Mouse (Mus musculus): Measurements from ENCODE around the gene Osbpl3. TPM values are rescaled to one million over a fixed set of nuclear protein-coding genes. Genes with fewer than 3 reads are reported as not detected.

The Osbpl3 gene
- polyA plus RNA-seq, 1 experiment from 2014 or later, result 6.2 TPM

DNA sequence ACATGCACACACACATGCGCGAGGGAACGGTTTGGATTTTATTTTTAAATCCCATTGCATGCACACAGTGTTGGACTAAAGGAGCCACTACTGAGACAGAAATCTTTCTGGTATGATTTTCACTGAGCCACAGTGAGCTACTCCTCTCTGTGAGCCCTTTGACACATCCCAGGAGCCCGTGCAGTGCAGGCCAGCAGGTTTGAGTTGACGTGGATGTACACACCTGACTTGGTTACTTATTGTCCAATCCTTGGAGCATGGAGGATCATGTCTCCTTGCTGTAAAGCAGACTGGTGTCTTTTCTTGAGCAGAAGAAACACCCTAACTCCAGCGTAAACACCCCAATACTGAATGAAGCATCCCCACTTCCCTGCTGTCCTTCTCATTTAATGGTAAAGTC is 57.7 kb downstream of the Osbpl3 start:
- Histone ChIP-seq H3K4me2 (no peak overlapping the region), H3K27ac (replicated peaks) (no peak overlapping the region), H3K4me3 (replicated peaks) (no peak overlapping the region), H3K9ac (replicated peaks) (no peak overlapping the region), H3K4me1 (no peaks in the 10 kb centered on the region), H3K9me3 (replicated peaks) (no peaks in the 10 kb centered on the region), H3K36me3 (no peaks in the 10 kb centered on the region), H3K27me3 (replicated peaks) (no peaks in the 10 kb centered on the region)
- 94% methylated on average over 6 of the region's 6 CpGs for WGBS
- no peak for ATAC-seq (ENCODE audit: low FRiP score)

DNA sequence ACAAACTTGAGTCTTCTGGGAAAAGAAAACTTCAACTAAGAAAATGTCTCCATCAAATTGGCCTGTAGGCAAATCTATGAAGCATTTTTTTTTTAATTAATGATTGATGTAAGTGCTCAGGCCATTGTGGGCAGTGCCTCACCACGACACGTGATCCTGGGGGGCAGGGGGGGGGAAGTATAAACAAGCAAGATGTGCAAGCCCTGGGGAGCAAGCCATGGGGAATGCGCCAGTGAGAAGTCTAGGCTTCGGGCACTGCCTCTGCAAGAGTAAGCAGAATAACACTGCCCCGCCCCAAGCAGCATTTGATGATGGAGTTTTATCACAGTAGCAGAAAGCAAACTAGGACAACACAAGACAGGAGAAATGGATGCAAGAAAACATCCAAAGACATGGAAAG is 58.9 kb downstream of the Osbpl3 start:
- H3K27me3 ChIP-seq (replicated peaks), result no peaks in the 10 kb centered on the region
- WGBS, result 72% methylated on average over 5 of the region's 5 CpGs

DNA sequence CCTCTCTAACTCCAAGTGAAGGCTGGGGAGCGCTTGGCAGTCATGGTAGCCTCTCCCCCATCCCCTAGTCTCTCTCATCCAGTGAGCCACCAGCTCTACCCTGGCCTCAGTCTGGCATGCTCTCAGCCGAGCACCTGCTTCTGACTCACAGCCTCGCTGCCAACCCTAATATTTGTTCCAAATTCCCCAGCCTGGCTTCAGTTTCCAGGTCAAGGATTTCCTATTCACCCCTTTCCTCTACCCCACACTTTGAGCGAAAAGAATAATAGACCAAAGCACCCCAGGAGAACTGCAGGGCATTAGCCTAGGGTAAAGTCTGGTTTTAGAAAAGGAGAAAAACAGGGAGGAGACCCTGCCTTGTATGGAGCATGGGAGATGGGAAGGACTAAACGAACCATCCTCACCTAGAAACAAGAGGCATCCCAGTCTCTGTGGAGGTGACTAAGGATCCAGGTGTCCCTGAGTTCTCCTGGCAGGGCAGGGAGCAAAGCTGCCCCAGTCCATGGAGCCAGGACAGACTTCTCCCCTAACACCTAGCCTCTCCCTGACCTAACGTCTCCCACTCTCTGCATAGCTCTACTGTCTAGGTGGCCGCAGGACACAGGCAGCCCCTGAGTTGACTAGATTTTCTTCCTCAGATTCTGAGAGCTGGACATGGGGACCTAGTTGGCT is 60.2 kb downstream of the Osbpl3 start:
- no peak overlapping the region for H3K27ac ChIP-seq (replicated peaks)
- H3K4me1 ChIP-seq, result no peaks in the 10 kb centered on the region
- no peak for ATAC-seq (ENCODE audit: low FRiP score)
- no peak overlapping the region for H3K9ac ChIP-seq (replicated peaks)
- H3K4me3 ChIP-seq (replicated peaks), result no peak overlapping the region
- no peak overlapping the region for H3K4me2 ChIP-seq
- 73% methylated on average over 7 of the region's 7 CpGs for WGBS
- H3K9me3 ChIP-seq (replicated peaks), result no peaks in the 10 kb centered on the region
- H3K36me3 ChIP-seq, result no peaks in the 10 kb centered on the region
- H3K27me3 ChIP-seq (replicated peaks), result no peaks in the 10 kb centered on the region

More for the DNA sequence above, 58.9 kb downstream of the Osbpl3 start:
- Histone ChIP-seq H3K4me2 (no peak overlapping the region), H3K9ac (replicated peaks) (no peak overlapping the region), H3K36me3 (no peaks in the 10 kb centered on the region), H3K4me3 (replicated peaks) (no peak overlapping the region), H3K4me1 (no peaks in the 10 kb centered on the region), H3K9me3 (replicated peaks) (no peaks in the 10 kb centered on the region), H3K27ac (replicated peaks) (no peak overlapping the region)
- no peak for ATAC-seq (ENCODE audit: low FRiP score)

DNA sequence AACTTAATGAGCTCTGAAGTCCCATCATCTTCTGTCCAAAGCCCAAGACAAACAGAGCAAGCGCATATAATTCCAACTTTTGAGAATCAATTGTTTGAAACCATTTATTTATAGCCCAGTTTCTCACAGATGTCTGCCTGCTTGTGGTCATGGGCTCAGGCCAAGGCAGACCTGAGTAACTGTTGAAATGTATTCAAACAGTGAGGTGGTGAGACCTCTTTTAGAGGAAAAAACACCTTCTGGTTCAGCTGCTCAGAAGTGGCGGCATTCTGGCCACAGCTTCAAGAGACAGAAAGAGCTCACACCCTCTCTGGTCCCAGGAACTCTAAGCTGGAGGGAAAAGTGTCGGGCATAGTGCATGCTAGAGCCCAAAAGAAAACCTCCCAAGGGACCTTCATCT is 61.6 kb downstream of the Osbpl3 start:
- H3K27me3 ChIP-seq (replicated peaks), result no peaks in the 10 kb centered on the region
- H3K4me3 ChIP-seq (replicated peaks), result no peak overlapping the region
- no peaks in the 10 kb centered on the region for H3K36me3 ChIP-seq
- WGBS, result 87% methylated on average over 3 of the region's 3 CpGs
- H3K4me2 ChIP-seq, result no peak overlapping the region
- H3K9ac ChIP-seq (replicated peaks), result no peak overlapping the region
- no peak overlapping the region for H3K27ac ChIP-seq (replicated peaks)
- H3K4me1 ChIP-seq, result no peaks in the 10 kb centered on the region
- no peak for ATAC-seq (ENCODE audit: low FRiP score)
- H3K9me3 ChIP-seq (replicated peaks), result no peaks in the 10 kb centered on the region

DNA sequence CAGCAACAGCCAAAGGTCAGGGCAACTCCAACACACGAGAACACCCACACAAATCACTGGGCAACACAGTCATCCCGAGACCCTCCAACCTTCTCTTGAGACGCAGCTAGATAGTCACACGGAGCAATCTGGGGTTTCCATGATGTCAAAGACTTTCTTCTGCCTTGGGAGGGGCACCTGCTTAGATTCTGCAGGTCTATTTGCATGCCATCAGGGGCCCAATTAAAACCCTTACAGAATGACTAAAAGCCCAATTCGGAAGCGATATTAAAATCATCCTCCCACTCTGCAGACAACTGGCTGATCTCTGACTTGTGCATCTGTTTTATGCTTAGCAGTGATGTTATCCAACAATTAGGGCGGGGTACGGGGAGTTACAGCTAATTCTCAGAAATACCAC is 62.0 kb downstream of the Osbpl3 start:
- Histone ChIP-seq H3K4me2 (no peak overlapping the region), H3K4me3 (replicated peaks) (no peak overlapping the region), H3K36me3 (no peaks in the 10 kb centered on the region), H3K9ac (replicated peaks) (no peak overlapping the region), H3K9me3 (replicated peaks) (no peaks in the 10 kb centered on the region), H3K4me1 (no peaks in the 10 kb centered on the region), H3K27ac (replicated peaks) (no peak overlapping the region), H3K27me3 (replicated peaks) (no peaks in the 10 kb centered on the region)
- no peak for ATAC-seq (ENCODE audit: low FRiP score)
- 87% methylated on average over 8 of the region's 8 CpGs for WGBS

DNA sequence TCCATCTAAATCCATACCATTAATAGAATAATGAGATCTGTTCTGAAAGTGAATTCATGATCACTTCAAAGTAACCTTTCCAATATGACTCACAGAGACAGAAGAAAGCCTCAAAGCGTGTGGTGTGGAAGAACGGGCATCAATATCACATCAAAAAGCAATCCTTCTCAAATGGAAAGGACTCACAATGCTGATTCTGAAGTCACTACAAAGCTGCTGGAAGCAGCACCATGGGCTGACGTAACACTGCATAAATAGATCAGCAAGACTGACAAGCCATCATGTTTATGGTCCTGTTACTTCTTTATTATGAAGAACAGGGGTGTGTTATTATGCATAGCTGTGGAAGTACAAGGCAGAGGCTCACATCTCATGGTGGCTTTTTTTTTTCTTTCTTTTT is 64.0 kb downstream of the Osbpl3 start:
- no peak for ATAC-seq (ENCODE audit: low FRiP score)
- Histone ChIP-seq H3K4me1 (no peaks in the 10 kb centered on the region), H3K9me3 (replicated peaks) (no peaks in the 10 kb centered on the region), H3K9ac (replicated peaks) (no peak overlapping the region), H3K4me3 (replicated peaks) (no peak overlapping the region), H3K27me3 (replicated peaks) (no peaks in the 10 kb centered on the region), H3K4me2 (no peak overlapping the region), H3K36me3 (no peaks in the 10 kb centered on the region), H3K27ac (replicated peaks) (no peak overlapping the region)
- 79% methylated on average over 3 of the region's 3 CpGs for WGBS

DNA sequence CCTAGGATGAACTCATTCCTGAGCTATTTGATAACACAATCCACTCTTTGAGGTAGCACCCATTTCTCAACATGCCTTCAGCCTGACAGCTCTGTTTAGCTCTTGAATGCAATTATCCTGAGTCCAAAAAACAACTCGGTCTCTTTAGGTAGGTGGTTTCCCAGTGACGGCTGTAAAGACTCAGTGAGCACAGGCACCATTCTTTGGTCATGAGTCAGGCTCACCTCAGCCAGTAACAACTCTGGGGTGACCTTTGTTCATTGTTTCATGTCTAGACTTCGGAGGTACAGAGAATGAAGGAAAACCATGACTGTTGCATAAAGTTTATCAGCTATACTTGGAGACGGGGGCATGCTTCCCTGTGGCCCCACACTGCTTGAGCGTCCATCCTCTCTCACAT is 65.7 kb downstream of the Osbpl3 start:
- Histone ChIP-seq H3K27ac (replicated peaks) (no peak overlapping the region), H3K9me3 (replicated peaks) (no peaks in the 10 kb centered on the region), H3K9ac (replicated peaks) (no peak overlapping the region), H3K36me3 (no peaks in the 10 kb centered on the region), H3K4me1 (no peaks in the 10 kb centered on the region), H3K4me3 (replicated peaks) (no peak overlapping the region), H3K27me3 (replicated peaks) (no peaks in the 10 kb centered on the region), H3K4me2 (no peak overlapping the region)
- 85% methylated on average over 5 of the region's 5 CpGs for WGBS
- no peak for ATAC-seq (ENCODE audit: low FRiP score)

DNA sequence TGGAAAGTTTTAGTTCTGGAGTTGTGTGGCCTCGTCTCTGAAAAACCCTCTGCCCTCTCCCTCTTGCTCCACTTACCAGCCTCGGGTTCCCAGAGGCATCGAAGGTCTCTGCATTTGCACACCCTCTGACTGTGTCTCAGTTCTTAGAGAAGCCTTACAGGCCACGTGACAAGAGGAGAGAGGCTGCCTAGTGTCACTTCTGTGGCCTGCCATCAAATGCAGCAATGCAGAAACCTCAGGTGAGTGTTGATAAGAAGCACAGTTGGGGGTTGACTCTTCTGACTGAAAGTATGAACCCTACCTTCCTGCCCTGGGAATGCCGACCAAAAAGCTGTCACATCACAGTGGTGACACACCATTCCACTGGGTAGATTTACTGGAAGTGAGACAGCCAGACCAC is 68.4 kb downstream of the Osbpl3 start:
- Histone ChIP-seq H3K4me1 (no peaks in the 10 kb centered on the region), H3K27me3 (replicated peaks) (no peaks in the 10 kb centered on the region), H3K4me2 (no peak overlapping the region), H3K27ac (replicated peaks) (no peak overlapping the region), H3K36me3 (no peaks in the 10 kb centered on the region), H3K9ac (replicated peaks) (no peak overlapping the region), H3K4me3 (replicated peaks) (no peak overlapping the region), H3K9me3 (replicated peaks) (no peaks in the 10 kb centered on the region)
- 84% methylated on average over 5 of the region's 5 CpGs for WGBS
- ATAC-seq (ENCODE audit: low FRiP score), result no peak

DNA sequence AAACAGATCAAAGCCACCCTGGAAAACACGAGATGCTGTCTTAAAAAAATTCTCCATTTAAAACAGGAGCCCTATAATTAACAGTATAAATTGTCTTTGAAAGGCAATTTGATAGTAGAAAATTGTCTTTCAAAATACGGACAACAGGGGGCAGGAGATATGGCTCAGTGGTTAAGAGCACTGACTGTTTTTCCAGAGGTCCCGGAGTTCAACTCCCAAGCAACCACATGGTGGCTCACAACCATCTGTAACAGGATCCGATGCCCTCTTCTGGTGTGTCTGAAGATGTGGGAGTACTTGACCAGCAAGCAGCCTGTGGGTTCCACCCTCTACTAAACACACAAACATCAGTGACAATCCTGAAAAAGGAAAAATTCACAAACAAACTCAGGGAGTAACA is 69.5 kb downstream of the Osbpl3 start:
- no peaks in the 10 kb centered on the region for H3K27me3 ChIP-seq (replicated peaks)
- no peak overlapping the region for H3K4me3 ChIP-seq (replicated peaks)
- WGBS, result 78% methylated on average over 4 of the region's 4 CpGs
- H3K4me2 ChIP-seq, result no peak overlapping the region
- H3K9me3 ChIP-seq (replicated peaks), result no peaks in the 10 kb centered on the region
- H3K9ac ChIP-seq (replicated peaks), result no peak overlapping the region
- 0 out of 2 replicates have a peak, but pooled peaks cover 2% of the 10 kb centered on the region for H3K4me1 ChIP-seq
- H3K27ac ChIP-seq (replicated peaks), result no peak overlapping the region
- H3K36me3 ChIP-seq, result no peaks in the 10 kb centered on the region
- no peak for ATAC-seq (ENCODE audit: low FRiP score)

DNA sequence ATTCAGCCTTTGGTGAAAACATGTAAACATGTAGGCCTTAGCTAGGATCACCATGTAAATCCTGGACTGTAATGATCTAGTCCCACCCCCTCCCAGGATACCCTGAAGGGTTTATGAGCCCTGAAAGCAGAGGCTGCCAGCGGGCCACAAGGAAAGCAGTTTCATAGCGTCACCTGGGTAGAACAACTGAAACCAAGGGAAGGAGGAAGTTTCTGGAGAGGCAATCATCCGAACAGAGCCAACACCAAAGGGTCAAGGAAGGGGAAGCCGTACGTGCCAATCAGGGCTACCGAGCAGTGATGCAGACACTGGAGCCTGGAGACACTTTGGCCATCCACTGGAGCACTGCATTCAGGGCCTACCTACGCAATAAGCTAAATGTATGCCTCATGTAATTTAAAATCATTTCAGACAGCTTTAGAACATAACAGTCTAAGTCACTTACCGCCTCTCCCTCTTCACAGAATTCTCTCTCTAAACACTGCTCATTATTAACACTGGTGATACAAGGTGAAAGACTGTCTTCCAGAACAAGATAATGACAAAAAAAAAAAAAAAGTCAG is 70.5 kb downstream of the Osbpl3 start:
- H3K4me3 ChIP-seq (replicated peaks), result no peak overlapping the region
- 89% methylated on average over 8 of the region's 8 CpGs for WGBS
- no peak for ATAC-seq (ENCODE audit: low FRiP score)

DNA sequence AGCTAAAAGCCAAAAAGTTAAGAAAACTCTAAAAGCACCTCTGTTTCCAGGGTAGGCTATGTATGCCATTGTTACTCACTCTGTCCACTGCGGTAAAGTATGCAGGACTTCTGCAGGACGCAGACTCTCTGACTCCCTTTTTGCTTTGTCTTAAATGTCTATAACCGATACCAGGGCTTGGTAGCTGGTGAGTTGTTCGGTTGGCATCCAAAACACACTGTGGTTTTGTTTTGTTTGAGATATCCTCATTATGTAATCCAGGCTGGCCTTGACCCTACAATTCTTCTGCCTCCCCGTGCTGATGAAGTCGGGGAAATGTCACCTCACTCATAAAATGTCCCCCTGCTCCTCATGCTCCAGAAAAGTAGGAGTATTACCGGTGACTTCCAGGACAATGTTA is 73.3 kb downstream of the Osbpl3 start:
- H3K4me3 ChIP-seq (replicated peaks), result no peak overlapping the region
- no peaks in the 10 kb centered on the region for H3K9me3 ChIP-seq (replicated peaks)
- no peak overlapping the region for H3K9ac ChIP-seq (replicated peaks)
- no peak overlapping the region for H3K27ac ChIP-seq (replicated peaks)
- ATAC-seq (ENCODE audit: low FRiP score), result no peak
- no peaks in the 10 kb centered on the region for H3K27me3 ChIP-seq (replicated peaks)
- no peaks in the 10 kb centered on the region for H3K36me3 ChIP-seq
- no peak overlapping the region for H3K4me2 ChIP-seq
- 86% methylated on average over 7 of the region's 7 CpGs for WGBS
- 0 out of 2 replicates have a peak, but pooled peaks cover 2% of the 10 kb centered on the region for H3K4me1 ChIP-seq

More for the DNA sequence above, 70.5 kb downstream of the Osbpl3 start:
- Histone ChIP-seq H3K27me3 (replicated peaks) (no peaks in the 10 kb centered on the region), H3K4me2 (no peak overlapping the region), H3K4me1 (0 out of 2 replicates have a peak, but pooled peaks cover 2% of the 10 kb centered on the region), H3K9ac (replicated peaks) (no peak overlapping the region), H3K27ac (replicated peaks) (no peak overlapping the region), H3K9me3 (replicated peaks) (no peaks in the 10 kb centered on the region), H3K36me3 (no peaks in the 10 kb centered on the region)

DNA sequence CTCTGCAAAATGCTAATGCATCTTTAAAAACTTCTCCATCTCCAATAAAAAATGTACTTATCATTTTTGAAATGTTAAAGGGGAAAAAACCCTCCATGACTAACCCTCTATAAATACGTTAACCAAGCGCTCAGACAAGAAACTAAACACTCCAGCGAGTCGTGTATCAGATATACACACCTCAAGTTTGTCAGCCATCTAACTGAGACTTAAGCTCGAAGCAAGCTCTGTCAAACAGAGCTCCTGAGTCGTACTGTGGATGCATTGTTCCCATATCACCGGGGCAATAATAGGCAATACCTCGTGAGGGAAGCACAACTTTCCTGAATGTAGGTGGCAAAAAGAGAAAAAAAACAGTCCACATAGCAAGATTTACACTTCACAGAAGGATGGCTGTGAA is 73.8 kb downstream of the Osbpl3 start:
- H3K4me2 ChIP-seq, result no peak overlapping the region
- H3K9ac ChIP-seq (replicated peaks), result no peak overlapping the region
- H3K27me3 ChIP-seq (replicated peaks), result no peaks in the 10 kb centered on the region
- no peaks in the 10 kb centered on the region for H3K36me3 ChIP-seq
- no peaks in the 10 kb centered on the region for H3K9me3 ChIP-seq (replicated peaks)
- 61% methylated on average over 8 of the region's 8 CpGs for WGBS
- H3K4me3 ChIP-seq (replicated peaks), result no peak overlapping the region
- ATAC-seq (ENCODE audit: low FRiP score), result no peak
- H3K4me1 ChIP-seq, result 0 out of 2 replicates have a peak, but pooled peaks cover 2% of the 10 kb centered on the region
- H3K27ac ChIP-seq (replicated peaks), result no peak overlapping the region

Data from neural tube, embryonic 15.5 days (tissue).